Mouse (Mus musculus) liver, embryonic 12.5 days (tissue): Measurements from ENCODE around the gene Actrt3. TPM values are rescaled to one million over a fixed set of nuclear protein-coding genes. Genes with fewer than 3 reads are reported as not detected.
A peak's percentile ranks its signal among the peaks of the same experiment; 100 is the strongest.
"Not testable (repeated sequence)": the region's sequence is repeated elsewhere in the genome, so short reads cannot be mapped to it uniquely, and the experiment has no call there.

Experiments
- ATAC-seq: fragments of 200-750 bp; cut with Nextera tagmentation; 2 replicates; pipeline ENCODE4 v1.8.0; 2017; ENCODE audit warnings: moderate number of reproducible peaks, mild to moderate bottlenecking, moderate library complexity
- H3K27ac ChIP-seq: fragments of 300-500 bp; sonication (generic); 2 replicates; pipeline ENCODE4 v1.5.1; 2016; ENCODE audit warnings: mild to moderate bottlenecking
- H3K27me3 ChIP-seq: fragments of 300-500 bp; sonication (generic); replicated peaks from 2 replicates; pipeline ENCODE4 v1.6.1; 2016; ENCODE audit warnings: mild to moderate bottlenecking, moderate library complexity
- H3K36me3 ChIP-seq: fragments of 300-500 bp; sonication (generic); 2 replicates; pipeline ENCODE4 v1.6.1; 2016; ENCODE audit warnings: mild to moderate bottlenecking, moderate library complexity
- H3K4me1 ChIP-seq: fragments of 300-500 bp; sonication (generic); 2 replicates; pipeline ENCODE4 v1.6.1; 2016
- H3K4me2 ChIP-seq: fragments of 300-500 bp; sonication (generic); 2 replicates; pipeline ENCODE4 v1.6.1; 2016; ENCODE audit warnings: mild to moderate bottlenecking, moderate library complexity
- H3K4me3 ChIP-seq: fragments of 300-500 bp; sonication (generic); 2 replicates; pipeline ENCODE4 v1.5.1; 2016; ENCODE audit warnings: mild to moderate bottlenecking, moderate library complexity
- H3K9ac ChIP-seq: fragments of 300-500 bp; sonication (generic); 2 replicates; pipeline ENCODE4 v1.6.1; 2016; ENCODE audit warnings: mild to moderate bottlenecking, moderate library complexity
- H3K9me3 ChIP-seq: fragments of 300-500 bp; sonication (generic); replicated peaks from 2 replicates; pipeline ENCODE4 v1.6.1; 2016; ENCODE audit warnings: mild to moderate bottlenecking, moderate library complexity
- WGBS: fragments of 180-500 bp; shearing (Covaris S2); methylation state at CpG from one replicate; pipeline ENCODE4 v1.1.7; 2016; ENCODE audit not compliant: insufficient replicate concordance; 5-methylcytosine and 5-hydroxymethylcytosine counted together
- polyA plus RNA-seq: library from polyadenylated mRNA; unstranded; fragments of >200 nt; fragmentation: Nextera tagmentation; extraction: Ambion mirVana; gene quantifications from 2 replicates; pipeline ENCODE4 v1.2.1, GENCODE M21; 2016

Actrt3 gene
- polyA plus RNA-seq, 1 experiment from 2014 or later, result not detected

DNA sequence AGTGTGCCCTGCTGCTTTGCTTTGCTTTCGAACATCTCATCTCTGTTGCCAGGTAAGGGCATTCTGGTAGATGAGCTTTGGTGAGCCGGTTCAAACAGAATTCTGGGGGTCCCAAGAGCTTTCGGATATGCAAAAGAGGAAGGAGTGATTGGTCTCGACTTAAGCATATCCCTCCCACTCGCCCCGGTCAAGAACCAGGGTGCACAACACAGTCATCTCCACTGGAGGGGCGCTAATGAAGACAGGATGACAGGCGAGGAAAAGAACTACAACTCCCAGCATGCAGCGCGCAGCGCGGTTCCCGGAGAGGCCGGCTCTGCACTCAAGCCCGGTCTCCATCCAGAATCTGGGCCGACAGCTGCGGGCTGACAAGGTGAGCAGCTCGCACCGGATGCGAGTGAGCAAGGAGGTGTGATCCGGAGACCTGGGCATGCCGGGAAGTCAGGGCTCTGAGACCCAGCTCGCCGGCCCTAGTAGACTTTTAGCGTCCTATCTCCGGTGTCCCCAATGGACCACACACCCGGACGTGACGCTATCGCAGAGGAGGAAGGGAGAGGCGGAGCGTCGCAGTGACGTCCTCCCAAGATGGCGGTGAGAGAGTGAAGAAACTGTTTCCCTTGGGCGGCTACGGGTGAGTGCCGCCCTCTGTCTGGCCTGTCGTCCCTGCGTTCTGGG lies 2.5 kb upstream of the Actrt3 start, which contains the start of gene Mynn:
Gene Mynn, plus strand, starts transcription at position 1 of the 675 bp plus-strand sequence.
- peaks cover 28% of the 10 kb centered on the region for H3K4me1 ChIP-seq
- under 1% methylated on average over 40 of the region's 40 CpGs for WGBS
- H3K9ac ChIP-seq, result peak within 1 kb of the TSS; percentile 81
- peak; percentile 92 for ATAC-seq
- peak within 1 kb of the TSS; percentile 98 for H3K27ac ChIP-seq
- H3K9me3 ChIP-seq, result no peaks in the 10 kb centered on the region
- peaks cover 24% of the 10 kb centered on the region for H3K27me3 ChIP-seq
- H3K36me3 ChIP-seq, result peaks cover 25% of the 10 kb centered on the region
- peak within 1 kb of the TSS; percentile 78 for H3K4me2 ChIP-seq
- H3K4me3 ChIP-seq, result peak within 1 kb of the TSS; percentile 87

DNA sequence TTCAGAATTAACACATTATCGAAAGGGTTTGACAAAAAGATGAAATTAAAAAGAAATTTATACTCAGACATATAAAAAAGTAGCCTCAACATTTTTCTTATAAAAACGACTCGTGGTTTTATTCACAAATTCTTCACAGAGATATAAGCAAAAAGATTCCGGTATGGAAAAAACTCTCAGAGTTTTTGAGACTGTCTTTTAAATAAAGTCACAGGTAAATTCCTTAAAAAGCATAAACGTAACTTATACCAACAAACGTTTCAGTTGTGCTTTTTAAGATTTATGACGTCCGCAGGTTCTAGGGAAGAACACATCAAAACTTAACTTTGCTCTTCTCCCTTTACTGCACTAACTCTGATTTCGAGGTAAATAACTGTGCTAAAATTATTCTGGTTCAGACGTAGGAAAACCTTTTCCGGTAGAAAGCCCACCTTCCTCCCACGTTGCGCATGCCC lies 1.9 kb upstream of the Actrt3 start:
- H3K4me1 ChIP-seq, result peaks cover 28% of the 10 kb centered on the region
- H3K27me3 ChIP-seq, result peaks cover 29% of the 10 kb centered on the region
- no peak for ATAC-seq
- 1% methylated on average over 13 of the region's 13 CpGs for WGBS
- H3K27ac ChIP-seq, result peak overlapping the region; percentile 98
- H3K4me2 ChIP-seq, result peak overlapping the region; percentile 78
- H3K9ac ChIP-seq, result peak overlapping the region; percentile 81
- H3K4me3 ChIP-seq, result peak overlapping the region; percentile 87
- H3K36me3 ChIP-seq, result peaks cover 22% of the 10 kb centered on the region
- no peaks in the 10 kb centered on the region for H3K9me3 ChIP-seq

- Histone ChIP-seq H3K27me3 (peaks cover 34% of the 10 kb centered on the region), H3K4me3 (peak overlapping the region; percentile 87), H3K9me3 (no peaks in the 10 kb centered on the region), H3K4me2 (peak overlapping the region; percentile 78), H3K36me3 (peaks cover 18% of the 10 kb centered on the region), H3K9ac (peak overlapping the region; percentile 69; the same call in 1 of the 2 replicates), H3K4me1 (peaks cover 28% of the 10 kb centered on the region), H3K27ac (peak overlapping the region; percentile 98)
- under 1% methylated on average over 17 of the region's 17 CpGs for WGBS
- peak; percentile 62 for ATAC-seq
These were observed 1.4 kb upstream of the Actrt3 start for GRCm38 (mm10) chr3:30601175-30601574.

GRCm38 (mm10) chr3:30600717-30601116 lies 978 bp upstream of the Actrt3 start:
- peak overlapping the region; percentile 78 for H3K4me2 ChIP-seq
- peaks cover 38% of the 10 kb centered on the region for H3K27me3 ChIP-seq
- H3K9me3 ChIP-seq, result no peaks in the 10 kb centered on the region
- H3K27ac ChIP-seq, result peak overlapping the region; percentile 72
- ATAC-seq, result no peak
- WGBS, result under 1% methylated on average over 14 of the region's 14 CpGs
- H3K9ac ChIP-seq, result peak overlapping the region; percentile 69
- H3K36me3 ChIP-seq, result peaks cover 15% of the 10 kb centered on the region
- H3K4me1 ChIP-seq, result peaks cover 28% of the 10 kb centered on the region
- peak overlapping the region; percentile 87 for H3K4me3 ChIP-seq

DNA sequence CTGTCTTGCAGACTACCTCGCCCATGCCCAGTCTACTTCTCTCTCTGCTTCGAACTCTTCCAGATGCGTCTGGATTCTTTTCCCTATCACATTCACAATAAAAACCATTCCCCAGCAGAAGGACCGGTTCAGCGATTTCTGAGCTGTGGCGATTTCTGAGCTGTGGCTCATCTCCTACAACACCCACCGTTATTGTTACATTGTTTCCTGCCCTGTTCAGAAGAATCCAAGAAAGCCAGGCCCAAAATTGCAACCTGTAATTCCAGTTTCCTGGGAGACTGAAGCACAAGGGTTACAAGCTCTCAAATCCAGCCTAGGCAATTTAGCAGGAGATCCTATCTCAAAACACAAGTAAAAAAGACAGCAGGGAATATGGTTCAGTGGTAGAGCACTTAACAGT lies 2.5 kb downstream of the Actrt3 start:
- no peak overlapping the region for H3K4me2 ChIP-seq
- peaks cover 22% of the 10 kb centered on the region for H3K4me1 ChIP-seq
- no peak overlapping the region for H3K27ac ChIP-seq
- WGBS, result 78% methylated on average over 7 of the region's 7 CpGs
- no peaks in the 10 kb centered on the region for H3K9me3 ChIP-seq
- ATAC-seq, result no peak
- H3K4me3 ChIP-seq, result no peak overlapping the region
- H3K9ac ChIP-seq, result no peak overlapping the region
- no peaks in the 10 kb centered on the region for H3K36me3 ChIP-seq
- H3K27me3 ChIP-seq, result peaks cover 47% of the 10 kb centered on the region

GRCm38 (mm10) chr3:30595111-30595832 lies 4.5 kb downstream of the Actrt3 start:
- peak; percentile 66 for ATAC-seq
- Histone ChIP-seq H3K27ac (no peak overlapping the region), H3K36me3 (no peaks in the 10 kb centered on the region), H3K9me3 (no peaks in the 10 kb centered on the region), H3K4me3 (peak overlapping the region; percentile 76), H3K4me2 (peak overlapping the region; percentile 96), H3K4me1 (peaks cover 21% of the 10 kb centered on the region), H3K27me3 (peaks cover 47% of the 10 kb centered on the region), H3K9ac (peak overlapping the region; percentile 79)
- 3% methylated on average over 62 of the region's 62 CpGs for WGBS

- H3K27ac ChIP-seq, result no peak overlapping the region
- peaks cover 10% of the 10 kb centered on the region for H3K4me1 ChIP-seq
- no peak overlapping the region for H3K4me2 ChIP-seq
- no peaks in the 10 kb centered on the region for H3K36me3 ChIP-seq
- no peaks in the 10 kb centered on the region for H3K9me3 ChIP-seq
- WGBS, result 75% methylated on average over 4 of the region's 4 CpGs
- H3K9ac ChIP-seq, result no peak overlapping the region
- H3K4me3 ChIP-seq, result no peak overlapping the region
- ATAC-seq, result no peak
- H3K27me3 ChIP-seq, result peaks cover 39% of the 10 kb centered on the region
These were observed 5.8 kb downstream of the Actrt3 start for GRCm38 (mm10) chr3:30593719-30594485.

DNA sequence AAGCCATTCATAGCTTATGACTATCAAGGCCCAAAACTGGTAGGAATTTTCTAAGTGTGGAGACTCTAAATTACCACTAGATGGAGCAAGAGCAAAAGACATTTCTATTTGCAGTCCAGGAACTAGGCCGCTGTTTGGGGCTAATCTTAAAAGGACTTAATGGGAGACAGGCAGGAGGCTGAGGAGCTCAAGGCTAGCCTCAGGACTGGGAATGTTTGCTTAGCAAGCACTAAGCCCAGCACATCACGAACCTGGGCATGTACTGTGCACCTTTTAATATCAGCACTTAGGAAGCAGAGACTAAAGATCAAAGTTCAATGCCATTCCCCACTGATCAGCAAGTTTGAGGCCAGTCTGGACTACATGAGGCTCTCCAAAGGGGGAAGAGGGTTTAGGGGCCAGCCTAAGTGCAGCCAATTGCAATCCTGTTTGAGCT lies 7.3 kb downstream of the Actrt3 start:
- Histone ChIP-seq H3K36me3 (no peaks in the 10 kb centered on the region), H3K4me2 (no peak overlapping the region), H3K9me3 (no peaks in the 10 kb centered on the region), H3K4me3 (no peak overlapping the region), H3K27me3 (peaks cover 25% of the 10 kb centered on the region), H3K27ac (no peak overlapping the region), H3K4me1 (peaks cover 10% of the 10 kb centered on the region), H3K9ac (no peak overlapping the region)
- 1% methylated on average over 2 of the region's 2 CpGs for WGBS
- peak; percentile 30; the same call in 1 of the 2 replicates for ATAC-seq

DNA sequence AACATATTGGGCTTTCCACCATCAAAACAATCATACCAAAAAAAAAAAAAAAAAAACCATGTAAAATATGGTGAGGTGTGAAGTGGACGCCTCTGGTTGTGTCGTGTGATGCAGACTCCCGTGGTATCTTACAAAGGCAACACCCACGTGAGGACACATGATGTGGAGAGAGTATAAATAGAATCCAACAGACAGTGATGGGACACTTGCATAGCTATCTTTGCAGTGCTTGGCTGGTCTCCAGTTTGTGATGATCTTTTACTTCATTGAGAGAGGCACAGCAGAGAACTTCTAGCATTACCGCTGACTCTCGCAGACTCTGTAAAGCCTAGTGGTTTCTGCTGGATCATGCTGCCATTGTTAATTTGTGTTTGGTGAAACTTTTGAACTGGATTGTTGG lies 10.9 kb downstream of the Actrt3 start:
- H3K4me3 ChIP-seq, result no peak overlapping the region
- WGBS, result 71% methylated on average over 6 of the region's 6 CpGs
- H3K27ac ChIP-seq, result no peak overlapping the region
- H3K27me3 ChIP-seq, result no peaks in the 10 kb centered on the region
- no peaks in the 10 kb centered on the region for H3K36me3 ChIP-seq
- no peaks in the 10 kb centered on the region for H3K9me3 ChIP-seq
- 0 out of 2 replicates have a peak, but pooled peaks cover 3% of the 10 kb centered on the region for H3K4me1 ChIP-seq
- no peak overlapping the region for H3K9ac ChIP-seq
- no peak overlapping the region for H3K4me2 ChIP-seq
- ATAC-seq, result no peak

DNA sequence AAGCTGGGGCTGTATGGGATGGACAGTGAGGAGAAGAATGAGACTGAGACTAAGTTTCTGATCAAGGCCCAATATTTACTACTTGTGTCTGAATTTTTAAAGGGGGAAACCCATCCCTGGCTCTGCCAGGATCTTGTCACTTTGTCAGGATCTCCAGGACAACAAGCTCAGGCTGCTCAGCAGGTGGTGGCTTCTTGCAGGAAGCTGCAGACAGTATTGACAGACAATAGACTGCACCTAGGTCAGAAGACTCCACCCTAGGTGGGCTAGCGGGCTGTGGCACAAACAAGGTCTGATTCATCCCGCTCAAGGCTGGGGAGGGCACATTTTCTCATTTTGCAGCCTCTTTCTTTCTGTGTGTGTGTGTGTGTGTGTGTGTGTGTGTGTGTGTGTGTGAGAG lies 26.2 kb downstream of the Actrt3 start:
- no peak overlapping the region for H3K27ac ChIP-seq
- H3K4me3 ChIP-seq, result no peak overlapping the region
- H3K4me2 ChIP-seq, result no peak overlapping the region
- H3K36me3 ChIP-seq, result no peaks in the 10 kb centered on the region
- H3K4me1 ChIP-seq, result no peaks in the 10 kb centered on the region
- no peak for ATAC-seq
- no peak overlapping the region for H3K9ac ChIP-seq
- no peaks in the 10 kb centered on the region for H3K27me3 ChIP-seq
- WGBS, result 18% methylated on average over 2 of the region's 2 CpGs
- no peaks in the 10 kb centered on the region for H3K9me3 ChIP-seq

GRCm38 (mm10) chr3:30566333-30566732 lies 33.4 kb downstream of the Actrt3 start:
- not testable (repeated sequence) for H3K4me1 ChIP-seq, H3K36me3 ChIP-seq
- 57% methylated on average over 1 of the region's 2 CpGs for WGBS

More at GRCm38 (mm10) chr3:30566333-30566732, 33.4 kb downstream of the Actrt3 start:
- H3K4me2 ChIP-seq, ATAC-seq, H3K4me3 ChIP-seq, H3K9ac ChIP-seq, H3K27ac ChIP-seq, H3K27me3 ChIP-seq, H3K9me3 ChIP-seq: not testable (repeated sequence)
